Mouse (Mus musculus) midbrain, embryonic 11.5 days (tissue): ENCODE data around the gene Hist1h2ab. TPM values are rescaled to one million over a fixed set of nuclear protein-coding genes. Genes with fewer than 3 reads are reported as not detected.
A peak's percentile ranks its signal among the peaks of the same experiment; 100 is the strongest.
"Not testable (repeated sequence)": the region's sequence is repeated elsewhere in the genome, so short reads cannot be mapped to it uniquely, and the experiment has no call there.

Experiments
- ATAC-seq: fragments of 200-750 bp; cut with Nextera tagmentation; 2 replicates; pipeline ENCODE4 v1.8.0; 2017; ENCODE audit warnings: moderate TSS enrichment, moderate library complexity; ENCODE audit not compliant: low FRiP score
- DNase-seq: peaks from one replicate; pipeline ENCODE4 v3.0.0; 2015; ENCODE audit warnings: low spot score; ENCODE audit errors: missing footprints
- H3K27ac ChIP-seq: fragments of 300-500 bp; sonication (generic); 2 replicates; pipeline ENCODE4 v1.5.1; 2014; ENCODE audit warnings: low read depth, low read length
- H3K27me3 ChIP-seq: fragments of 300-500 bp; sonication (generic); 2 replicates; pipeline ENCODE4 v1.6.1; 2014; ENCODE audit warnings: mild to moderate bottlenecking, low read length, moderate library complexity, mixed read lengths; ENCODE audit not compliant: control insufficient read depth, insufficient read depth
- H3K36me3 ChIP-seq: fragments of 300-500 bp; sonication (generic); 2 replicates; pipeline ENCODE4 v1.6.1; 2014; ENCODE audit warnings: mild to moderate bottlenecking, low read length, moderate library complexity, mixed read lengths; ENCODE audit not compliant: control insufficient read depth, insufficient read depth
- H3K4me1 ChIP-seq: fragments of 300-500 bp; sonication (generic); 2 replicates; pipeline ENCODE4 v1.6.1; 2014; ENCODE audit warnings: low read length; ENCODE audit not compliant: control insufficient read depth, insufficient read depth
- H3K4me2 ChIP-seq: fragments of 300-500 bp; sonication (generic); 2 replicates; pipeline ENCODE4 v1.6.1; 2014; ENCODE audit warnings: mild to moderate bottlenecking, moderate library complexity
- H3K4me3 ChIP-seq: fragments of 300-500 bp; sonication (generic); 2 replicates; pipeline ENCODE4 v1.5.1; 2014; ENCODE audit warnings: low read depth, low read length
- H3K9ac ChIP-seq: fragments of 300-500 bp; sonication (generic); 2 replicates; pipeline ENCODE4 v1.6.1; 2014; ENCODE audit warnings: low read length
- H3K9me3 ChIP-seq: fragments of 300-500 bp; sonication (generic); 2 replicates; pipeline ENCODE4 v1.6.1; 2016; ENCODE audit warnings: low read length; ENCODE audit not compliant: control insufficient read depth
- WGBS: fragments of 180-500 bp; shearing (Covaris S2); extraction: QIAGEN DNeasy Blood & Tissue Kit; methylation state at CpG from one replicate; pipeline ENCODE4 v1.1.7; 2014; 5-methylcytosine and 5-hydroxymethylcytosine counted together
- polyA plus RNA-seq: library from polyadenylated mRNA; unstranded; fragments of >200 nt; fragmentation: Nextera tagmentation; extraction: Ambion mirVana; gene quantifications from 2 replicates; pipeline ENCODE4 v1.2.1, GENCODE M21; 2014

Hist1h2ab gene
- polyA plus RNA-seq, 1 experiment from 2014 or later: 57.5 TPM

GRCm38 (mm10) chr13:23747081-23747891 lies 3.6 kb upstream of the Hist1h2ab start:
- 3% methylated on average over 13 of the region's 13 CpGs for WGBS
- peaks cover 8% of the 10 kb centered on the region; the same call in 1 of the 2 replicates for H3K4me1 ChIP-seq
- DNase-seq (peak; percentile 94), ATAC-seq (peak; percentile 14; the same call in 1 of the 2 replicates)
- no peaks in the 10 kb centered on the region for H3K27me3 ChIP-seq
- peak overlapping the region; percentile 96 for H3K27ac ChIP-seq
- no peaks in the 10 kb centered on the region for H3K9me3 ChIP-seq
- peak overlapping the region; percentile 39 for H3K4me3 ChIP-seq
- H3K9ac ChIP-seq: peak overlapping the region; percentile 54
- peak overlapping the region; percentile 42 for H3K4me2 ChIP-seq
- H3K36me3 ChIP-seq: no peaks in the 10 kb centered on the region

DNA sequence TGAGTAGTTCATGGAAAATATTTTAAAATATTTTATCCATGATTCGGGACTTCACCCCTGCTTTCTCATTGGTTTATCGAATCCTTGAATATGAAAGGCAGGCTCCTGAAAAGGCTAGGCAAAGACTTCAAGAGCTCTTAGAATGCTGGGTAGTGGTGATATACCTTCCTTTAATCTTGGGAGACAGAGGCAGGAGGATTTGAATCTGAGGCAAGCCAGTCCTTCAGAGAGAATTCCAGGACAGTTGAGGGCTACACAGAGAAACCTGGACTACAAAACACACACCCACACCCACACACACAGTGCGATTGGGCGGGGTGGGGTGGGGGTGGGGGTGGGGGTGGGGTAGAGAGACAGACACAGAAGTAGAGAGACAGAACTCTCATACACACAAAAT lies 3.0 kb upstream of the Hist1h2ab start:
- H3K9ac ChIP-seq: peak overlapping the region; percentile 44; the same call in 1 of the 2 replicates
- no peak overlapping the region for H3K4me3 ChIP-seq
- WGBS: 5% methylated on average over 4 of the region's 4 CpGs

DNA sequence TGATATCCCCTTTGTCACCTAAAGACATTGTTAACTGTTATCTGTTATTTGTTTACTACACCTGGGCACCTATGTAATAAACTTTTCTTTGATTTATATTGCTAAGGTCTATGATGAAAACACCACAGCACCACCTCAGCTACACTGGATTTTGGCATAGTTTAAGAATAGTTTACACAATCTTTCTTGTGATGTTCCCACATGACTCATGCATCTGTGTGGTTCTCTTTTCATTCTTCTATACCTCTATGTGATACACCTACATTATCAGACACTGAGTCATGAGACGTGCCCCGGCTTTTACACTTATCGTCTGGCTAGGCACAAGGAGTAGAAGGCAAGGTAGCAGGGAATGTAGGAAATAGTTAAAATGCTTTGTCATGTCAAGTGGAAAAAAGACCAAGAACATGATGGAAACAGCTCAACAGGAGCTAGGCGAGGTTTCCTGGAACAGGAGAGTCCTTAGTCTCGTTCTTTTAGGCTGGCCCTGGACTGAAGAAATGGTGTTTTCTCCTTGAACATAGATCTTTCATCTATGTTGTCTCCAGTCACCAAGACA lies 1.3 kb upstream of the Hist1h2ab start:
- H3K27ac ChIP-seq: peak overlapping the region; percentile 63; the same call in 1 of the 2 replicates
- no peak overlapping the region for H3K4me2 ChIP-seq
- ATAC-seq: no peak
- no peaks in the 10 kb centered on the region for H3K27me3 ChIP-seq
- peaks cover 13% of the 10 kb centered on the region for H3K4me1 ChIP-seq
- 91% methylated on average over 5 of the region's 5 CpGs for WGBS
- no peaks in the 10 kb centered on the region for H3K9me3 ChIP-seq
- DNase-seq: no peak
- no peak overlapping the region for H3K9ac ChIP-seq
- no peaks in the 10 kb centered on the region for H3K36me3 ChIP-seq
- no peak overlapping the region for H3K4me3 ChIP-seq

More for the DNA sequence above, 3.0 kb upstream of the Hist1h2ab start:
- ATAC-seq (no peak), DNase-seq (no peak)
- Histone ChIP-seq H3K9me3 (no peaks in the 10 kb centered on the region), H3K4me1 (peaks cover 10% of the 10 kb centered on the region), H3K4me2 (peak overlapping the region; percentile 42; the same call in 1 of the 2 replicates), H3K27me3 (no peaks in the 10 kb centered on the region), H3K27ac (peak overlapping the region; percentile 96), H3K36me3 (no peaks in the 10 kb centered on the region)

GRCm38 (mm10) chr13:23751478-23751956 lies 591 bp downstream of the Hist1h2ab start:
- H3K4me3 ChIP-seq: peak overlapping the region; percentile 38
- H3K27ac ChIP-seq: peak overlapping the region; percentile 94
- H3K4me2 ChIP-seq: peak overlapping the region; percentile 51
- H3K4me1 ChIP-seq: peaks cover 13% of the 10 kb centered on the region
- no peaks in the 10 kb centered on the region for H3K27me3 ChIP-seq
- ATAC-seq (peak; percentile 34; the same call in 1 of the 2 replicates), DNase-seq (peak; percentile 91)
- H3K9ac ChIP-seq: peak overlapping the region; percentile 70
- no peaks in the 10 kb centered on the region for H3K9me3 ChIP-seq
- H3K36me3 ChIP-seq: no peaks in the 10 kb centered on the region
- 2% methylated on average over 11 of the region's 11 CpGs for whole genome bisulfite sequencing

- H3K9me3 ChIP-seq, H3K36me3 ChIP-seq, H3K27me3 ChIP-seq: not testable (repeated sequence)
- peak within 1 kb of the TSS; percentile 70 for H3K9ac ChIP-seq
- H3K27ac ChIP-seq: peak within 1 kb of the TSS; percentile 94
- 0% methylated on average over 18 of the region's 47 CpGs for WGBS
- peaks cover 13% of the 10 kb centered on the region for H3K4me1 ChIP-seq
- H3K4me3 ChIP-seq: peak within 1 kb of the TSS; percentile 38
- peak; percentile 99 for DNase-seq
- ATAC-seq: peak; percentile 92
- H3K4me2 ChIP-seq: peak within 1 kb of the TSS; percentile 53
Measured at GRCm38 (mm10) chr13:23752067-23752741, 1.3 kb downstream of the Hist1h2ab start, which contains the start of gene Hist1h3b. Hist1h3b (plus strand) TSS chr13:23752267.

DNA sequence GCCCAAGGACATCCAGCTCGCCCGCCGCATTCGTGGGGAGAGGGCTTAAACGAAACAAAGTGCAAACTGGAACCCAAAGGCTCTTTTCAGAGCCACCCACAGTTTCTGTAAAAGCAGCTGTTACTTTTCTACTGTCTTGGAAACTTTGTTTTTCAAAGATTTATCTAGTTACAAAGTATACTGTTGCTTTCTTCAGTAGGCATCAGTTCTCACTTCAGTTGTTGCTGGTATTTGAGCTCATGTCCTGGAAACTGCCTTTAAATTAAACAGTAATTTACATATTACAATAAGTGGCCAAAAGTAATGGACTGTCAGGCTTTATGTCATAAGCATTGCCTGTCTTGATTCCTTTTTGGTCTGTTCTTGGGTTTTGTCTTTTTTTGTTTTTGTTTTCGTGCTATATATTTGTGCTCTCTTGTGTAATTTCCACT lies 1.8 kb downstream of the Hist1h2ab start:
- Histone ChIP-seq H3K27ac (peak overlapping the region; percentile 76), H3K27me3 (no peaks in the 10 kb centered on the region), H3K4me1 (peaks cover 13% of the 10 kb centered on the region), H3K36me3 (no peaks in the 10 kb centered on the region), H3K9me3 (no peaks in the 10 kb centered on the region), H3K4me3 (peak overlapping the region; percentile 33), H3K4me2 (peak overlapping the region; percentile 53), H3K9ac (peak overlapping the region; percentile 65)
- DNase-seq: peak; percentile 93
- ATAC-seq: no peak
- WGBS: 5% methylated on average over 6 of the region's 6 CpGs

GRCm38 (mm10) chr13:23753314-23754078 lies 2.6 kb downstream of the Hist1h2ab start:
- no peak for ATAC-seq
- peaks cover 10% of the 10 kb centered on the region for H3K4me1 ChIP-seq
- 56% methylated on average over 4 of the region's 4 CpGs for WGBS

DNA sequence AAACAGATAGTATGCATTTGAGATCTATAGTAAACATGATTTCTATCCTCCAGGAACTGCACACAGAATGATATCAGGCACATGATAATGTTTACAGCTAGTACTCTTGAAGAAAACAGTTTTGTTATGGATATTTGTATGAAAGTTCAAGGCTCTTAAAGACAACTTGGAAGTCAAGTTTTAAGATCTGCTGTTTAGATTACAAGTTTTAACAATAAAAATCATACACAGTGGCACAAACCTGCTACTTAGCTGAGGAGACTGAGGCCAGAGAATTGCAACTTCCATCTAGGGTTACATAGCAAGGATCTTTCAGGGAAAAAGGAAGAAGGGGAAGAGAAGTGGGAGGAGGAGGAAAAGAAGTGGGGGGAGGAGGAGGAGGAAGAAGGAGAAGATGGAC lies 4.1 kb downstream of the Hist1h2ab start:
- no peaks in the 10 kb centered on the region for H3K27me3 ChIP-seq
- H3K4me1 ChIP-seq: peaks cover 13% of the 10 kb centered on the region
- no peak for ATAC-seq
- H3K4me2 ChIP-seq: no peak overlapping the region
- DNase-seq: peak; percentile 47
- H3K27ac ChIP-seq: no peak overlapping the region
- no peak overlapping the region for H3K9ac ChIP-seq
- H3K9me3 ChIP-seq: no peaks in the 10 kb centered on the region
- no peaks in the 10 kb centered on the region for H3K36me3 ChIP-seq
- H3K4me3 ChIP-seq: no peak overlapping the region

More at GRCm38 (mm10) chr13:23753314-23754078, 2.6 kb downstream of the Hist1h2ab start:
- Histone ChIP-seq H3K27ac (peak overlapping the region; percentile 76), H3K4me3 (no peak overlapping the region), H3K36me3 (no peaks in the 10 kb centered on the region), H3K4me2 (peak overlapping the region; percentile 53), H3K9me3 (no peaks in the 10 kb centered on the region), H3K9ac (no peak overlapping the region; the same call in 1 of the 2 replicates), H3K27me3 (no peaks in the 10 kb centered on the region)
- DNase-seq: peak; percentile 91
